Mouse (Mus musculus) adrenal gland, adult 8-10 months (tissue): ENCODE data around the gene Tex46. TPM values are rescaled to one million over a fixed set of nuclear protein-coding genes. Genes with fewer than 3 reads are reported as not detected.
A peak's percentile ranks its signal among the peaks of the same experiment; 100 is the strongest.

Experiments
- DNase-seq: peaks from one replicate; pipeline ENCODE4 v3.0.0; 2022
- total RNA-seq, 4 experiments: library from RNA; stranded (reverse); gene quantifications; 2 replicates each; pipeline ENCODE4 v1.2.4; 2022

Gene Tex46
- not detected for total RNA-seq

- no peak for DNase-seq
Measured at GRCm38 (mm10) chr4:136610387-136610856, at the start of gene Tex46. Gene Tex46 (plus strand): TSS chr4:136610437.

- DNase-seq: no peak
Measured at GRCm38 (mm10) chr4:136562755-136563154, 47.5 kb upstream of the Tex46 start.

GRCm38 (mm10) chr4:136568629-136569028, 41.6 kb upstream of the Tex46 start:
- DNase-seq: peak; percentile 73

- DNase-seq: no peak
Measured at GRCm38 (mm10) chr4:136569998-136570397, 40.2 kb upstream of the Tex46 start.

- peak; percentile 32 for DNase-seq
Measured at GRCm38 (mm10) chr4:136581885-136582284, 28.4 kb upstream of the Tex46 start.

GRCm38 (mm10) chr4:136587221-136587827, 22.9 kb upstream of the Tex46 start:
- no peak for DNase-seq

GRCm38 (mm10) chr4:136588003-136588402, 22.2 kb upstream of the Tex46 start:
- no peak for DNase-seq

- no peak for DNase-seq
Measured at GRCm38 (mm10) chr4:136592111-136592510, 18.1 kb upstream of the Tex46 start.

- no peak for DNase-seq
Measured at GRCm38 (mm10) chr4:136594006-136594405, 16.2 kb upstream of the Tex46 start.

GRCm38 (mm10) chr4:136595221-136595620, 15.0 kb upstream of the Tex46 start:
- no peak for DNase-seq

- no peak for DNase-seq
Measured at GRCm38 (mm10) chr4:136598268-136598876, 11.9 kb upstream of the Tex46 start.

GRCm38 (mm10) chr4:136599869-136600268, 10.4 kb upstream of the Tex46 start:
- DNase-seq: no peak

GRCm38 (mm10) chr4:136600536-136600935, 9.7 kb upstream of the Tex46 start:
- DNase-seq: no peak

- DNase-seq: peak; percentile 32
Measured at GRCm38 (mm10) chr4:136601476-136601875, 8.8 kb upstream of the Tex46 start.

GRCm38 (mm10) chr4:136602018-136602554, 8.2 kb upstream of the Tex46 start:
- peak; percentile 26 for DNase-seq

- DNase-seq: peak; percentile 90
Measured at GRCm38 (mm10) chr4:136602568-136602967, 7.7 kb upstream of the Tex46 start, which contains the start of gene Kdm1a. Gene Kdm1a (minus strand): TSS chr4:136602723.

GRCm38 (mm10) chr4:136605756-136606485, 4.3 kb upstream of the Tex46 start:
- DNase-seq: no peak

- no peak for DNase-seq
Measured at GRCm38 (mm10) chr4:136613657-136614056, 3.4 kb downstream of the Tex46 start.

- DNase-seq: no peak
Measured at GRCm38 (mm10) chr4:136621336-136621735, 11.1 kb downstream of the Tex46 start.

GRCm38 (mm10) chr4:136621956-136622355, 11.7 kb downstream of the Tex46 start:
- no peak for DNase-seq

- DNase-seq: no peak
Measured at GRCm38 (mm10) chr4:136622388-136622787, 12.2 kb downstream of the Tex46 start, which contains the start of gene Lactbl1. Gene Lactbl1 (plus strand): TSS chr4:136622621.

- no peak for DNase-seq
Measured at GRCm38 (mm10) chr4:136626590-136626989, 16.4 kb downstream of the Tex46 start.
